Mouse (Mus musculus): Measurements from ENCODE around the gene Foxo4.

The Foxo4 gene

DNA sequence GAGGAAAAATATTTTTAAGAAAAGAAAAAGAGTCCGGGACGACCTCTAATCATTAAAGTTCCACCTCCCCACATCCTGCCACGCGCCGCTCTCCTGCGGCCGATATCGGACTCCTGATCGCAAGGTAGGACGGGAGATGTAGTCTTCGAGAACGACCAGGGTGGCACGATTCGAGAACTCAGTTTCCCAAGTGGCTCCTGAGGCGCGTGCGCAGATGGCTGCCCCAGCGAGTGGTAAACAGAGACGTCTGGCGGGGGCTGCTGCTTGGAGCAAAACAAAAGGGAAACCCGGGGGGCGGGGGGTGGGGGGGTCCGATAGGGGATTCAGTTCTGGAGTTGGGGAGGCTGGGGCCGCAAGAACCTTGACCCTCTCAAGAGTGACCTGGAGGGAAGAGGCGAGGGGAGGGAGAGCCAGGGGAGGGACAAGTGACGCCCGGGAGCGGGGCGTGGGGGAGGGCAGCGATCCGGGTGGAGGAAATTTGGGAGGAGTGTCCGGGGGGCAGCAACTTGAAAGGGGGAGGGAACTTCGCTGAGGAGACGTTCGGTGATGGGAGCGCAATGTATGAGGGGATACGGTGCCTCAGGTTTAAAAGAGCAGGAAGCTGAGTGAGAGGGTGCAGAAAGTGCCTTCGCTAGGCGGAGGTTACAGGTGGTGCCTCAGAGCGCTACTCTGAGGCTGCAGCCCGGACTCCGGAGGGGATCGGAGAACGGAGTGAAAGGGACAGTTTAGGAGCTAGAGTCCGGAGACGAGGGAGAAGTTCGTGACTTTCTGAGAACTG is at the start of gene Foxo4:
Gene Foxo4, plus strand, starts transcription at position 577 of the 778 bp plus-strand sequence.
- DNase-seq (ENCODE audit: low spot score in 2 of 2) = peak; percentile 67 to 90

DNA sequence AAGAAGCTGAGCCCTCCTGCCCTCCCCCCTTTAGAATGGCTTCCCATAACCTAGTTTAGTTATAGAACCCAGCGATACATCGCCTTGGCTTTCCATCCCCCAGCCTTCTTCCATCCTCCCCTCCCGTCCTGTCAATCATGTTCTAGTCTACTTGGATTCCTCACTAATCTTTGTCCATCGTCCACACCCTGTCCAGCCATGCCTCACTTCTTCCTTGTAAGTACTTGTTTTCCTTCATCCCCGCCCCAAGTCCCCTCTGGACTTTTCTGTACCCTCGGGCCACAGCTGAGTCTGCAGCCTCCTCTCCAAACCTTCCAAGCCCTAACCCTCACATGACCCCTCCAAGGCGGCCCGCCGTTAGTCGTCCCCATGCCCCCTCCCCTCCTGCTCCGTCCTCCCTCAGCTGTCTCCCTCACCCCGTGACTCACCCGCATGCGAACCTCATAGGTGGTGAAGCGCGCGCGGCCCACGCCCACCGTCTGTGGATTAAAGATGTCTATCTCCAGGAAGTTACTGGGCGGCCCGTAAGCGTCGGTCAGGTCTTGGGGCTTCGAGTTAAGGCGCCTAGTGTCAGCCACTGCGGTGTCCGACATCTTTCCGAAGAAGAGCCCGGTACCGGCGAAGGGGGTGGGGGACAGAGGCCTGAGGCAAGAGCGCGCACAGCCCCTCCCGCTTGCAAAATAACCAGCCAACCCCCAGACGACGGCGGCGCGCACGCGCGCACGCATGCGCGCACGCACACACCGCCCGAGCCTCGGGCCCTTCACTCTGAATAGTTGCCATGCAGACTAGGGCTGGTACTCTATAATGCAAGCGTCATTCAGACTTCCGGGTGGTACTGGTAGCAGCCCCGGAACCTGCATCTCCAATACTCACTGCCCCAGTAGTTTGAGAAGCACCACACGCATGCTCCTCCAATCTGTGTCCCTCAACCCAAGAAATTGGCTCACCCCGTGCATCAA is 32.2 kb upstream of the Foxo4 start, which contains the start of gene Snx12:
Gene Snx12, minus strand, starts transcription at position 730 of the 962 bp plus-strand sequence.
- peak; percentile 60 to 76 for DNase-seq (ENCODE audit: low spot score in 2 of 2)

DNA sequence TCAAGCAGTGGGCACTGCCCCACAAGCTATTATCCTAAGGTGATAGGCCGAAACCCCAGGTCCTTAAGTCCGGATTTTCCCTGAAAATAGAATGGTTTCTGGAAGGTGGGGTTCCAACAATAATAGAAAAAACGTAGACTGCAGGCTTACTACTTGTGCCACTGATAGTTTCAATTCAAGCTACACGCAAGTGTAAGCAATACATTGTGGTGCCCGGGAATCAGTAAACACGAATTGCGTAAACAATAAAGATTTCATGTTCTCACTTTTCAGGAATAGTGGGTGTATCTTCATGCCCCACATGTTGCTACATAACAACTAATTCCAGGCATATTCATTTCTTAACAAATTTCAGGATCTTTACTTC is 31.5 kb upstream of the Foxo4 start:
- no peak for DNase-seq (ENCODE audit: low spot score in 2 of 2)

DNA sequence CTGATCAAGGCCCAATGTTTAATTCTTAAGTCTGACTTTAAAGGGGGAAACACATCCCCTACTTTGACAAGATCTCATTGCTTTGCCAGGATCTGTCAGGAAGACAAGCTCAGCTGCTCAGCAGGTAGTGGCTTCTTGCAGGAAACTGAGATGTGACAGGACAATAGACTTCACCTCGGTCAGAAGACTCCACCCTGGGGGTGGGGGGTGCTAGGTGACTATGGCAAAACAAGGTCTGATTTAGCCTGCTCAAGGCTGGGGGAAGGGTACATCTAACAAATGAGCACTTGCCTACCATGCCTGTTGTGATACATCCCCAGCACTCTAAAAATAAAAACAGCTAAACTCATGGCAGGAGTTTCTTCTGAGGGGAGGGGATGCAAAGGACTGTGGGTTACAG is 9.3 kb upstream of the Foxo4 start:
- DNase-seq (ENCODE audit: low spot score in 2 of 2) = no peak

DNA sequence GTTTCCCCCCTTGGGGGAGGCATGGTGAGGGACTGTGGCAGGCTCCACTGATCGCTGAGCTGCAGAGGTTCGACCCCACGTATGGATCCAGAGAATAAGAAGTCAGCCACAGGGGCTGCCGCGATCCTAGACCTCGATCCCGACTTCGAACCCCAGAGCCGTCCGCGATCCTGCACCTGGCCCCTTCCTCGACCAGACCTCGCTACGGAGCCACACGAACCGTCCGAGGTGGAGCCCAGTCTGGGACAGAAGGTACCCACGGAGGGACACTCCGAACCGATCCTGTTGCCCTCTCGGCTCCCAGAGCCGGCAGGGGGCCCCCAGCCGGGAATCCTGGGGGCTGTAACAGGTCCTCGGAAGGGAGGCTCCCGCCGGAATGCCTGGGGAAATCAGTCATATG is 412 bp downstream of the Foxo4 start:
- DNase-seq (ENCODE audit: low spot score in 2 of 2) = peak in 1 of 2 experiments; percentile 32

DNA sequence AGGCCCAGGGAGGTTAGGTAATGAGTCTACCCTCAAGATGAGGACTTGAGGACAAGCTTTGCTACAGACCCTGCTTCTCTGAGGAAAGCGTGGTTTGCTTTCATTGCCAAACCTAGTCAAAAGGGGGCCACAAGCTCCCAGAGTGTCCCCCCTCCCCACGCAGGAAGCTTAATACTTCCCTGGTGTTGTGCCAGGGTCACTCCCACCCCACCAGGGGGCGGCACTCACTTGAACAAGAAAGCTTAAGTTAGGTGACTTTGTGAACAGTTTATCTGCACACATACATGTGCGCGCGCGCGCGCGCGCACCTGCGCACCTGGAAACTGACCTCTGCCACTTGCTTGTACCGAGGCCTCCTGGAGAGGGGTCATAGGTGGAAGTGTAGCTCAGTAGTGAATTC is 2.3 kb downstream of the Foxo4 start:
- peak in 1 of 2 experiments; percentile 63 for DNase-seq (ENCODE audit: low spot score in 2 of 2)

DNA sequence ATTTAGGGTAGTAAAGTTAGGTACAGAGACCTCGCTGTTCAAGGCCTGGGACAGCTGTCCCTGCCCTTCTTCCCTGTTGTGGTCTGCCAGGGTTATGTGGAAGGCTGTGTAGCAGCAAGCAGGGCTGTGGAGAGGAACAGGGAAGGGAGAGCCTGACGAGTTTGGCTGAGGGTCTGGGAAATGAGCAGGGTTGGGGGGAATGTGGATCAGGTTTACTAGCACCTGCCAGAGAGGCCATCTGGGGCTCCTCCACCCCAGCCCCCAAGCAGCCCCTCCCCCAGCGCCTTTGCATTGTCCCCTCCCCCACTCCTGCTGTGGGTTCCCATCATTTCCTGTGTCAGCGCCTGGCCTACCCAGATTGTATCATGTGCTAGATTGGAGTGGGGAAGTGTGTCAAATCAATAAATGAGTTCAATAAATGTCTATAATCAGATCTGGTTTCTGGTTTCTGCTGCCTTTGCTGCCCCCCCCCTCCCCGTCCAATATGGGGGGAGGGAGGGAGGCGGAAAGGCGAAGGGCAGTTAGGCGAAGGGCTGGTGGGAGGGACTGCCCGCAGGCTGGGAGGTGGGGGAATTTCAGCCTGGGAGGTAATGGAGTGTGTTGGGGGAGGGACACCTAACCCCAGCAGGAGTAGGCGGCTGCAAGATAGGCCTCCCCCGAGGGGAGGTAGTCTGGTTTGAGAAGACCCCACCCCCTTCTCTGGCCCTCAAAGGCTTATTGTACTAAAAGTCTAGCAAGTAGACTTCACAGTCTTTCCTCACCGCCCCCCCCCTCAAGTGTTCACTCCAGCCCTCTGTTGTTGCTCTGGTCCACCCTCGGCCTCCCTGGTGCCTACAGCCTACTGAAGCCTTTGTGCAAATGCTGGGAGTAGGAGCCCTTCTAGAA is 6.4 kb downstream of the Foxo4 start:
- no peak for DNase-seq (ENCODE audit: low spot score in 2 of 2)

DNA sequence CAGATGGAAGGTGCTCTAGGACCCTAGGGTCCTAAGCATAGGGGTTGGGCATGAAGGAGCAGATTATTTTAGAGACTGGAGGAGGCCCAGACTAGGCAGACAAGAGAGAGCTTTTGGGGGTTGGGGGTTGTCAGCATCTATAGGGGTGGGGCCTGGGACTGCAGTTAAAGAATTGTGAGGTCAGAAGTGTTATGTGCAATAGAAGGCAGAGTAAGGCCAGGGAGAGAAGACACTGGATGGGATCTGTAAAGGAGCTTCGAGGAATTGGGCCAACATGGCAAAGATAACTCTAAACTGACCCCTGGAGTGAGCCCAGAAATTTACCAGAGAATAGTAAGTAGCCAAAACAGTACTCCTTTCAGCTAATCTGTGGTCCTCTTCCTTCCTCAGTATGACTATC is 9.6 kb downstream of the Foxo4 start, which contains the start of gene Gm614:
Gene Gm614, minus strand, starts transcription at position 101 of the 400 bp plus-strand sequence.
- no peak for DNase-seq (ENCODE audit: low spot score in 2 of 2)

DNA sequence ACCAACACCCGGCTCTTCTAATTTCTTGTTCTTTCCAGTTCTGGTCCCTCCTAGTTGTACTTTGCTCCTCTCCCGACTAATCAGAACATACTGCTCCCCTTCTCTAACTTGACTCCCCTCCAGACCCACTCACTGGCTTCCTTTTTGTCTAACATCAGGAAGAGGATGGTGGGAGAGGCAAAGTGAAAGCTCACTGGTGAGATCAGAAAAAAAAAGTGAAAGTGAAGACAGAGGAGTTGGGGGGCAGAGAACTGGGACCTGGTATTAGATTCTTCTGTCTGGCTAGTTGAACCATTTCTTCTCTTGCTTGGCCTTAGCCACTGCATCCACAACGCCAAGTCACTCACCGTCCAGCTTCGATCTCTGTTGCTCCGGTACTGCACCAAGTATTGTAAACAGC is 12.3 kb downstream of the Foxo4 start:
- DNase-seq (ENCODE audit: low spot score in 2 of 2) = no peak

DNA sequence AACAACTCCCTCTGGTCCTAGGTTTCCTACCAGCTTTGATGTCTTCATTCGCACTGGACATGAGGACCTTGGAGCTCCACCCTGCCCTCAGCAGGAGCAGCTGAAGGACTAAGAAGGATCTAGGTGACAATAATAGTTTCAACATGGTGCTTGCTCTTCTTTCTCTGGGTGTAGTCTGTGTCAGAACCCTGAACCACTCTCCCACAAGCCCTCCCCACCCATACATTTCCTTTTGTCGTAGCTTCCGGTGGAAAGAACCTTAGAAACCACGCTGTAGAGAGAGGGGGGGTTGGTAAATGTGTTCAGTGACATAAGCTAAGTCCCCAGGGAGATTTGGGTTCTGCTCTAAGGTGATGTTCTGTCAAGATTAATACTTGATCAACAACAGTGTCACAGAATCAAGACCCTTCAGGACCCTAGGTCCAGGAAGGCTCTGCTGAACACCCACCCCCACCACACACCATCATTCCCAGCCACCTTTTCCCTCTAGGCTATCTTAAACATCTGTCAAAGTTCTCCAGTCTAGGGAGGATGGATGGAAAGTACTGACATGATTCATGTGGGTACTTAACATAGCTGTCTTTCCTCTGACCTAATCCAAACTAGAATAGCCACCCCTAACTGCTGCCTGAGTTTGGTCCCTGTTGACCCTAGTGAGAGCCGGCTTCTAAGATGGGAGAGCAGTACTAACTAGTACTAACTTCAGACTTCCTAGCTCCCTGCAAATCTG is 13.9 kb downstream of the Foxo4 start, which contains the start of gene Il2rg:
Gene Il2rg, minus strand, starts transcription at position 231 of the 730 bp plus-strand sequence.
- peak in 1 of 2 experiments; percentile 42 for DNase-seq (ENCODE audit: low spot score in 2 of 2)

DNA sequence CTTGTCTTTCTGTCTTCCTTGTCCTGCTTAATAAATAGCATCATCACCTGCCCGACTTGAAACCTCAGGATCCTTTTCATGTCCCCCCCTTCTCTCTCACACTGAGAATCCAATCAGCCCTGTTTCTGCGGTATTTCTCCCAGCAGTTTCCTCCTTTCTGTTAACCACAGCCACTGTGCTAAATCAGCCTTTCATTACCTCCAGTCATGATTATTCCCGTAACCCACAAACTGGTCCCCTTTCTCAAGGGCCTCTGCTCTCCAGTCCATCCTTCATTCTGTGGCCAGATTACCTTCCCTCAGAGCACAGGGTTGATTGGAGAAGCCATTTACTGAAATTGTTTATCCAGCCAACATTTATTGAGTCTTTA is 14.4 kb downstream of the Foxo4 start, which contains the start of gene Gm20489:
Gene Gm20489, minus strand, starts transcription at position 269 of the 370 bp plus-strand sequence.
- DNase-seq (ENCODE audit: low spot score in 2 of 2) = no peak

DNA sequence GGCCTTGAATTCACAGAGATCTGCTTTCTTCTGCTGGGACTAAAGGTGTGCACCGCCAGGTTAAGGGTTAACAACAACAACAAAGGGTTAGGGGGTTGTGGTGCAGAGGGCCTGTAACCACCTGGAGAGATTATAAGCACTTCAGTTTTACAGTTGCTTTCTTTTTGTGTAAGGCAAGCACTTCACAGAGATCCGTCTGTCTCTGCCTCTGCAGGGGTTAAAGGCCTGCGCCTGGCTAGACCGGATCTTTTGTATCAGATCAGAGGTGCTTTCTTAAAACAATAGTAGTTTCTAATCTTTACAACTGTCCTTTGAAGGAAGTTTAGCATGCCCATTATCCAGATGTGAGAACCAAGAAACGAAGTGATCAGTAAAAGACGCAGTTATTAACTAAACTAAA is 19.1 kb downstream of the Foxo4 start:
- DNase-seq (ENCODE audit: low spot score in 2 of 2) = no peak

DNA sequence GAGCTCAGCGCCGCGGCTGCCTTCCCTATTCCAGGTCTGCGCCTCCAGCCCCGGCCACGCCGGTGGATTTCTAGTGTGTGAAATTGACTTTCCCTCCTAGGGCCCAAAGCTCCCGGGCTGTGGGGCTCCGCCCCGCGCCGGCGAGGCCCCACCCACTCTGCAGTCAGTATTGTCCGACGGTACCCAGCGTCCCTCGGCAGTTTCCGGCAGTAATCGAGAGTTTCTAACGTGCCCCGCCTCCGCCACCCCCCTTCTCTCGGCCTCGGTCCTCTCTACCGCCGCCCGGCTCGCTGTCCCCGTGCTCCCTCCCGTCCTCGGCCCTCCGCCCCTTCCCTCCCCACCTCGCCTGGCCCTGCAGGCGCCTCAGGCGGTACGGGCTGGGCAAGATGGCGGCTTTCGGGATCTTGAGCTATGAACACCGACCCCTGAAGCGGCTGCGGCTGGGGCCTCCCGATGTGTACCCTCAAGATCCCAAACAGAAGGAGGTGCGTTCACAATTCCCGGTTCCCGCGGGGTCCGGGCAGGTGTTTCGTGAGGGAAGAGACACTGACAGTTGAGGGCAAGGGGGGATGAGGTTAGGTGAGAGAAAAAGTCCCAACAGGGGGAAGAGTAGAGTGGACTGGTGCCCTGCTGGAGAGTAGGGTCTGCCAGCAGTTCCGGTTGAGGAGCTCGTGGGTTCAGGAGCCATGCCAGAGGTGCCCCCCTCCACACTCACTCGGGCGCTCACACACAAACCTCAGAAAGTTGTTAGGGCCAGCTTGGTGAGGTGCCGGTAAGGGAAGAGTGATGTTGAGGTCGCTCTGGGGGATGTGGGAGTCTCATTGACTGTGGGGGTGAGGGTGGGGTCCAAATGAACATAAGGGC is 19.8 kb downstream of the Foxo4 start, which contains the start of gene Med12:
Gene Med12, plus strand, starts transcription at position 156 of the 864 bp plus-strand sequence.
- peak; percentile 76 to 94 for DNase-seq (ENCODE audit: low spot score in 2 of 2)

DNA sequence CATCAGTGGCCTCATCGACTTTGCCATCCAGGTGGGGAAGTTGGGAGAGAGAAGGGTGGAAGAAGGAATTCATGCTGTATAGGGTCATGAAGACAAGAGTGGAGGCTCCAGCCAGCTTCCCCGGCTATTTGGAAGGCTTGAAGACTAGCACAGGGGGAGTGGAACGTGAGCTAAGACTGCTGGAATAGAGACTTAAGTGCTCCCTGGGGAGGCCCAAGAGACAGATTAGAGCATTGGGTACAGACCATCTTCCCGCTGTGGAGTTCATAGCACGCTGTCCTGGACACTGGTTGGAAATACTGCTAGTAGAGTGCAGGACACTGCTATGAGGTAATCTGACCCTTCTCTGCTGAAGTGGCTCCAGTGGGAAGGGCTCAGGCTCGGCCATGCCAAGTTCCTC is 28.5 kb downstream of the Foxo4 start:
- DNase-seq (ENCODE audit: low spot score in 2 of 2) = no peak

DNA sequence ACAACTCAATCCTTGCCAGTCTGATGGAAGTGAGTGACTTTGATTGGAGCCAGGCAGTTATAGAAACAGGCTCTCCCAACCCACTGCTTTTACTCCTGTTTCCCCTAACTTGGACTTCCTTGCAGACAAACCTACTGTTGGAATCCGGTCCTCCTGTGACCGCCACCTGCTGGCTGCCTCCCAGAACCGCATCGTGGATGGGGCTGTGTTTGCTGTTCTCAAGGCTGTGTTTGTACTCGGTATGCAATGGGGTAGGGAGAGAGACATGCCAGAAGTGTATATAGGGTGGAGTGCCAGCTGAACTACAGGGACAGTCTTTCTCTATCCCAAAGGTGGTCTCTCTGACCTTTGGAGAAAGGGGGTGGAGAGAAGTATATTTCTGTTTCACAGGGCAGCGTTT is 31.2 kb downstream of the Foxo4 start:
- peak in 1 of 2 experiments; percentile 79 for DNase-seq (ENCODE audit: low spot score in 2 of 2)

DNA sequence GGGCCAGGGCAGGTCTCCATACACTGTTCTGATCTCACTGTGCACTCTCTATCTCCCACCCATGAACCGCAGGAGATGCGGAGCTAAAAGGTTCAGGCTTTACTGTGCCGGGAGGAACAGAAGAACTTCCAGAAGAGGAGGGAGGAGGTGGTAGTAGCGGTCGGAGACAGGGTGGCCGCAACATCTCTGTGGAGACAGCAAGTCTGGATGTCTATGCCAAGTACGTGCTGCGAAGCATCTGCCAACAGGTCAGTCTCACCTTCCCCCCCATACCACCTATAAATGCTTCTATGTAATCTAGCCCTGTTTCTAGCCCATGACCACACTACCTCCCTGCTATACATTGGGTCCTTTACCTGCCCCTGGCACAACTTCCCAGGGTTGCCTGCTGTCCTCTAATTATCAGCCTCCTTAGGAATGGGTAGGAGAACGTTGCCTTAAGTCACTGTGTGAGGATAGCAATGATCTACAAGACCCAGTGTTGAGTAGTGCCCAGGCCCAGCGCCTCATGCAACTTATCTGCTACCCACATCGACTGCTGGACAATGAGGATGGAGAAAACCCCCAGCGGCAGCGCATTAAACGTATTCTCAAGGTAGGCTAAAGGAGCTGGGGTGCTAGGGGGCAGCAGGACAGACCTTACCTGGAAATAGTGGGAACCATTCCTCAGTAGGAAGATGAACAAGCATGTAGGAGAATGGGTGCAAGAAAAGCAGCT is 31.8 kb downstream of the Foxo4 start:
- DNase-seq (ENCODE audit: low spot score in 2 of 2) = no peak

DNA sequence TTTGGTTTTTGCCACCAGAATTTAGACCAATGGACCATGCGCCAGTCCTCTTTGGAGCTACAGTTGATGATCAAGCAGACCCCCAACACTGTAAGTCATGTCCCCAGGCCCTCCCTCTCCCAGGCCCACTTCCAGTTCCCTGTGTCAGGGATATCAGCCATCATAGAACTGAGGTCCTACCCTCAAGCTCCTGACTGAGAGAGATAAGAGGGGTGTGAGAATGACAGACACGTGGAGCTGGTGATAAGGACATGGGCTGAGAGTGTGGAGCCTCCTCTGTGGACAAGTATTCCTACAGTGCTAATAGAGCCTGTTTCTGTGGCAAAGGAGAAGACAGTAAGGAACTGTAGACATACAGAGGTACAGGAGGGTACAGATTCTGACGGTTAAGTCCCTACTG is 33.2 kb downstream of the Foxo4 start:
- peak in 1 of 2 experiments; percentile 50 for DNase-seq (ENCODE audit: low spot score in 2 of 2)

DNA sequence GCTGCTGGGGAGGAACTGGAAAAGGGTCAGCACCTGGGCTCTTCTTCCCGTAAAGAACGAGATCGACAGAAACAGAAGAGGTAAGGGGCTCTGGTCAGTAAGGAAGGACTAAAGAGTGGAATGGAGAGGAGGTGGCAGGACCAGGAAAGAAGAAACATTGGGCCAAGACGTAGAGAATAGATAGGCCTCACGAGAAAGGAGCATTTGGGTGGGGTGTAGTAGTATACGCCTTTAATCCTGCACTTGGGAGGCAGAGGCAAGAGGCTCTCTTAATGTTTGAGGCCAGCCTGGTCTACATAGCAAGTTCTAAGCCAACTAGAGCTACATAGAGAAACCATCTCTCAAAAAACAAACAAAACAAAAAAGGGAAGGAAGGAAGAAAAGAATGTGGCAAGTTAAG is 34.1 kb downstream of the Foxo4 start:
- DNase-seq (ENCODE audit: low spot score in 2 of 2) = no peak

DNA sequence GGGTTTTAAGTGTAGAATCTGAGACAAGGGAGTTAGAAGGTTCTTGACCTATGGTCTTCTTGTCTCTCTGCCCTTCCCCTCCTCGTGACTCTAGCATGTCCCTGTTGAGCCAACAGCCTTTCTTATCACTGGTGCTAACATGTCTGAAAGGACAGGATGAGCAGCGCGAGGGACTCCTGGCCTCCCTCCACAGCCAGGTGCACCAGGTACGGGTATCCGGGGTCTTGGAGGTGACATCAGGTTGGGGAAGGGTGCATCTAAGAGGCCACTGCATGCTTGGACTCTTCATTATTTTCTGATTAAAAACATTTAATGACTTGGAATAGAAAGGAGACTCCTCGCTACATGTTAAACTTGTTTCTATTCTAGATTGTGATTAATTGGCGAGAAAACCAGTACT is 34.7 kb downstream of the Foxo4 start:
- DNase-seq (ENCODE audit: low spot score in 2 of 2) = no peak
